Mouse (Mus musculus): ENCODE data around the gene Col4a3. TPM values are rescaled to one million over a fixed set of nuclear protein-coding genes. Genes with fewer than 3 reads are reported as not detected.

Gene Col4a3
- polyA plus RNA-seq, 1 experiment = 0.20 TPM

GRCm38 (mm10) chr1:82637414-82637813, 50.7 kb downstream of the Col4a3 start:
- TF ChIP-seq CTCF (IDR thresholded peaks at IDR 0.05; ENCODE audit: extremely low read depth, insufficient read length, insufficient replicate concordance, low read depth, low read length) (no peak), POLR2A (IDR thresholded peaks at IDR 0.05; ENCODE audit: low read depth, low read length) (no peak)
- Histone ChIP-seq H3K4me3 (ENCODE audit: low read depth, low read length) (no peak overlapping the region), H3K4me1 (ENCODE audit: control insufficient read depth, insufficient read depth, insufficient read length, low read length) (no peaks in the 10 kb centered on the region), H3K27me3 (ENCODE audit: control insufficient read depth, insufficient read depth, low read length) (no peaks in the 10 kb centered on the region), H3K36me3 (ENCODE audit: control insufficient read depth, insufficient read depth, low read length) (no peaks in the 10 kb centered on the region), H3K27ac (ENCODE audit: insufficient read depth, low read depth, low read length) (no peak overlapping the region)
- WGBS = 76% methylated on average over 7 of the region's 7 CpGs

GRCm38 (mm10) chr1:82638428-82638827, 51.7 kb downstream of the Col4a3 start:
- Histone ChIP-seq H3K4me3 (ENCODE audit: low read depth, low read length) (no peak overlapping the region), H3K36me3 (ENCODE audit: control insufficient read depth, insufficient read depth, low read length) (no peaks in the 10 kb centered on the region), H3K4me1 (ENCODE audit: control insufficient read depth, insufficient read depth, insufficient read length, low read length) (no peaks in the 10 kb centered on the region), H3K27ac (ENCODE audit: insufficient read depth, low read depth, low read length) (no peak overlapping the region), H3K27me3 (ENCODE audit: control insufficient read depth, insufficient read depth, low read length) (no peaks in the 10 kb centered on the region)
- 74% methylated on average over 2 of the region's 2 CpGs for WGBS
- no peak for TF ChIP-seq POLR2A (IDR thresholded peaks at IDR 0.05; ENCODE audit: low read depth, low read length)

GRCm38 (mm10) chr1:82641316-82641987, 54.7 kb downstream of the Col4a3 start:
- Histone ChIP-seq H3K4me3 (ENCODE audit: low read depth, low read length) (no peak overlapping the region), H3K4me1 (ENCODE audit: control insufficient read depth, insufficient read depth, insufficient read length, low read length) (no peaks in the 10 kb centered on the region), H3K27ac (ENCODE audit: insufficient read depth, low read depth, low read length) (no peak overlapping the region), H3K36me3 (ENCODE audit: control insufficient read depth, insufficient read depth, low read length) (no peaks in the 10 kb centered on the region), H3K27me3 (ENCODE audit: control insufficient read depth, insufficient read depth, low read length) (no peaks in the 10 kb centered on the region)
- no peak for TF ChIP-seq POLR2A (IDR thresholded peaks at IDR 0.05; ENCODE audit: low read depth, low read length)
- TF ChIP-seq CTCF (IDR thresholded peaks at IDR 0.05; ENCODE audit: extremely low read depth, insufficient read length, insufficient replicate concordance, low read depth, low read length) = peak; percentile 96
- WGBS = 20% methylated on average over 18 of the region's 18 CpGs

- WGBS = 33% methylated on average over 10 of the region's 10 CpGs
- no peak overlapping the region for H3K4me3 ChIP-seq (ENCODE audit: low read depth, low read length)
- TF ChIP-seq CTCF (IDR thresholded peaks at IDR 0.05; ENCODE audit: extremely low read depth, insufficient read length, insufficient replicate concordance, low read depth, low read length) (no peak), POLR2A (IDR thresholded peaks at IDR 0.05; ENCODE audit: low read depth, low read length) (no peak)
These were observed 61.3 kb downstream of the Col4a3 start for GRCm38 (mm10) chr1:82647989-82648388.

GRCm38 (mm10) chr1:82650868-82651267, 64.1 kb downstream of the Col4a3 start:
- Histone ChIP-seq H3K4me1 (ENCODE audit: control insufficient read depth, insufficient read depth, insufficient read length, low read length) (no peaks in the 10 kb centered on the region), H3K27ac (ENCODE audit: insufficient read depth, low read depth, low read length) (no peak overlapping the region), H3K36me3 (ENCODE audit: control insufficient read depth, insufficient read depth, low read length) (no peaks in the 10 kb centered on the region), H3K4me3 (ENCODE audit: low read depth, low read length) (no peak overlapping the region), H3K27me3 (ENCODE audit: control insufficient read depth, insufficient read depth, low read length) (no peaks in the 10 kb centered on the region; the same call in 1 of the 2 replicates)
- TF ChIP-seq POLR2A (IDR thresholded peaks at IDR 0.05; ENCODE audit: low read depth, low read length) (no peak), CTCF (IDR thresholded peaks at IDR 0.05; ENCODE audit: extremely low read depth, insufficient read length, insufficient replicate concordance, low read depth, low read length) (no peak)
- 78% methylated on average over 4 of the region's 4 CpGs for WGBS

More at GRCm38 (mm10) chr1:82647989-82648388, 61.3 kb downstream of the Col4a3 start:
- Histone ChIP-seq H3K36me3 (ENCODE audit: control insufficient read depth, insufficient read depth, low read length) (no peaks in the 10 kb centered on the region), H3K4me1 (ENCODE audit: control insufficient read depth, insufficient read depth, insufficient read length, low read length) (no peaks in the 10 kb centered on the region), H3K27ac (ENCODE audit: insufficient read depth, low read depth, low read length) (no peak overlapping the region), H3K27me3 (ENCODE audit: control insufficient read depth, insufficient read depth, low read length) (no peaks in the 10 kb centered on the region)

GRCm38 (mm10) chr1:82654046-82654445, 67.3 kb downstream of the Col4a3 start:
- WGBS = 60% methylated on average over 7 of the region's 7 CpGs
- Histone ChIP-seq H3K4me1 (ENCODE audit: control insufficient read depth, insufficient read depth, insufficient read length, low read length) (no peaks in the 10 kb centered on the region), H3K4me3 (ENCODE audit: low read depth, low read length) (no peak overlapping the region), H3K27ac (ENCODE audit: insufficient read depth, low read depth, low read length) (no peak overlapping the region), H3K36me3 (ENCODE audit: control insufficient read depth, insufficient read depth, low read length) (no peaks in the 10 kb centered on the region), H3K27me3 (ENCODE audit: control insufficient read depth, insufficient read depth, low read length) (no peaks in the 10 kb centered on the region; the same call in 1 of the 2 replicates)
- TF ChIP-seq POLR2A (IDR thresholded peaks at IDR 0.05; ENCODE audit: low read depth, low read length) (no peak), CTCF (IDR thresholded peaks at IDR 0.05; ENCODE audit: extremely low read depth, insufficient read length, insufficient replicate concordance, low read depth, low read length) (no peak)

- TF ChIP-seq CTCF (IDR thresholded peaks at IDR 0.05; ENCODE audit: extremely low read depth, insufficient read length, insufficient replicate concordance, low read depth, low read length) (no peak), POLR2A (IDR thresholded peaks at IDR 0.05; ENCODE audit: low read depth, low read length) (no peak)
- 67% methylated on average over 3 of the region's 3 CpGs for WGBS
- Histone ChIP-seq H3K27me3 (ENCODE audit: control insufficient read depth, insufficient read depth, low read length) (no peaks in the 10 kb centered on the region; the same call in 1 of the 2 replicates), H3K4me3 (ENCODE audit: low read depth, low read length) (no peak overlapping the region), H3K4me1 (ENCODE audit: control insufficient read depth, insufficient read depth, insufficient read length, low read length) (no peaks in the 10 kb centered on the region), H3K27ac (ENCODE audit: insufficient read depth, low read depth, low read length) (no peak overlapping the region), H3K36me3 (ENCODE audit: control insufficient read depth, insufficient read depth, low read length) (no peaks in the 10 kb centered on the region)
These were observed 69.7 kb downstream of the Col4a3 start for GRCm38 (mm10) chr1:82656452-82656851.
